Mouse (Mus musculus) gastrocnemius, postnatal 36 days (tissue): ENCODE data around the gene Ext2. TPM values are rescaled to one million over a fixed set of nuclear protein-coding genes. Genes with fewer than 3 reads are reported as not detected.
A peak's percentile ranks its signal among the peaks of the same experiment; 100 is the strongest.

Experiments used
- DNase-seq, 2 experiments: peaks; one replicate each; pipeline ENCODE4 v3.0.0; 2022
- intact Hi-C: fragments of 180-260 bp; cut with DNase I; formaldehyde crosslinking; loops from one replicate; pipeline ENCODE4 v1.15.1; 2025
- total RNA-seq, 2 experiments: library from RNA; stranded (reverse); gene quantifications; 2 replicates each; pipeline ENCODE4 v1.2.3; 2021

The Ext2 gene
- total RNA-seq, 2 experiments from 2014 or later = 32.8 to 35.2 TPM

DNA sequence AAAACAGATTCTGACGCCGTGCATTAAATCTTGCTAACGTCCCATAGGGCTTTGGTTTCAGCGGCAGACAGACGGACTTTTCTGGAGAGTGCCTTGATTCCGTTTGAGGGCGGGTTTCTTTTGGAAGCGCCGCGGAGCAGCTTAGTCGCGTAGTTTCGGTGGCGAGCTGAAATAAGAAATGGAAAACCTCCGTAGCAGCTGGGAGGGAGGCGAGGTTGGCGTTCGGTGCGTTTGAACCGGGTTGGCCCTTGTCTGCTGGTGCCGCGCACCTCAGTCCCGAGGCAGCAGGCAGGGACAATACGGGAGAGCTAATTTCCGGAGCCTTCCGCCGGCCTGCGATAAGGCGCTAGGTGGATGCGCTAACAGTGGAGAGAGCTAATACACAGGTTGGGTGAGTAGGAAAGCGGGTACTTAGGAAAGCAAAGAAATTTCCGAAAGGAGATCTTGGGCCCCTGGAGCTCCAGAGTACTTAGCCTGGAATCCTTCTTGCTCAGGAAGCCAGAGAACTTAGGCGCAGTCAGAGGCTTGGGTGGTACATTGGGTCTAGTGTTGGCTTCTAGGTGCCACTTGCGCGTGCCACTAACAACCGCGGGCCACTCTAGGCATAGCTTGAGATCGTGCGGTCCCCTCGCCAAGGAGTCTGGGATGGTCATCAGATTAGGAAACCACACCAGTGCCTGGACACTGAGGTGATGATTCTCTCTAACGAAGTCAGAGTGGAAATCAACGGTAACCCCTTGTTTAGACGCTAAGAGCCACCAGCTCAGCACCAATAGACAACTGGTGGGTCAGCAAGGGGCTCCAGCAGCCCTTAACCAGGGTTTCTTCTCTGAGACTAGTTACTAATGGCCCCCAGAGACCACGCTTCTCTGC lies 175.1 kb downstream of the Ext2 start:
- intact Hi-C loops = no loop called here

DNA sequence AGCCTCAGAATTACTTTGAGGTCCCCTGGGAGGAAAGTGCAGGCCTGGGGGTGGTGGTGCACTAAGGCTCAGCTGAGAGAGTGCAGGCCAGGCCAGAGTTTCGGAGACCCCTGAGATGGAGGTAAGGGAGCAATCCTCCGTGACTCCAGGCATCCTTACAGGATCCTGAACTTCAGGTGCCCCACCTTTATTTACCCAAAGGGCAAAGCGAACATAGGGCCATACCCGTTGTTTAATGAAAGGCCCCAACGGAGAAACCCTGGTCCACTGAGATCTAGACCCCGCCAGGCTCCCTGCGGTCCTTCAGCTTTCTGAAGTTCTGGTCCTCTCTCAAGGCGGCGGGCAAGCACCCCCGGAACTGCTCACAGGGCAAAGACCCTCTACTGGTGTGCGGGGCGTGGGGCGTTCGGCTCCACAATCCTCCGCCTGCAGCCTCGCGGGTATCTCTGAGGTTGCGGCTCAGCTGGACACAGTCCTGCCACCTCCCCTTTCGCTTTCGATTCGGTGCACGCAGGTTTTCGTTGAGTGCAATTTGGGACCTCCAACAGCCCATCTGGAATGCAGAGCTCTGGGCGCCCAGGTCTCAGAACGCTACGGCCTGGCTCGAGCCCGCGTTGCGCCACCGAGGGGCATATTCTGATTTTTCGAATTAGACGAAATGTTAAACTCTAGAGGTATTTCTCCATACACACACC lies 176.6 kb downstream of the Ext2 start:
- intact Hi-C loops = no loop called here

More for the DNA sequence above, 175.1 kb downstream of the Ext2 start:
- peak in 1 of 2 experiments; percentile 40 for DNase-seq

DNA sequence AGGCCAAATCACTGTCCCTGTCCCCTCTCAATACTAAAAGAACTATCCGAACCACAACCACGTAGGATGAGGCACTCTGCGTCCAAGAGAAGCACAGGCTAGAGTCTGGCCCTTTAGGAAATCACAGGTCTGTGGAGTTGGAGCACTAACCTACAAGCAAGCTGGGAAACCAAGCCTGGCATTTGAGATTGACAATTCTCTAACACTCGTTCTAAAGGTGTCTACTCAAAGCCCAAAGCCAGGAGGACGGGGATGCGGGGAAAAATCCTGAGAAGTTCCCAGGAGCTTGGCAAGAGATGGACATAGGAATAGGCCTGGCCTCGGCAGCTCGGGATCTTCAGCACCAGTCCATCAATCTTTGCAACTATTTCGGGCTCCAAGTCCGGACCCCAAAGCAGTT lies 177.2 kb downstream of the Ext2 start:
- intact Hi-C loops = no loop called here

More for the DNA sequence above, 176.6 kb downstream of the Ext2 start:
- DNase-seq = no peak

GRCm38 (mm10) chr2:93644731-93645130 lies 177.6 kb downstream of the Ext2 start:
- no peak for DNase-seq
- intact Hi-C loops = no loop called here

More for the DNA sequence above, 177.2 kb downstream of the Ext2 start:
- no peak for DNase-seq

DNA sequence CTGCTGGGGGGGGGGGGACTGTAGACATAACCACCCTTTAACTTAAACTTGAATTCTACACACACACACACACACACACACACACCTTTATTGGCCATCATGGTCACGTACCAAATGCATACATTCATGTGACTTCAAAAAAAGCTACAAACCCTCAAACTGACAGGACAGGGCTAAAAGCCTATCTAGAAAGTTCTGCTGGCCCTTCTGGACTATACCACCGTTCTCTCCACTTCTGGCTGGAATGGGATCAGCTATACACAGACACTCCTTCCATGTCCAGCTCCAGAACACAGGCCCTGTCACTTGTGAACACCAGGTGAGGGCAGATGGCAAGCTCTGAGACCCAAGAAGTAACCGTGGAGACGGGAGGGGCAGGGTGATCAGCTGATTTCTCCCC lies 178.1 kb downstream of the Ext2 start:
- no peak for DNase-seq
- intact Hi-C loops = no loop called here

- no peak for DNase-seq
- intact Hi-C loops = no loop called here
Measured at GRCm38 (mm10) chr2:93643403-93643780, 179.0 kb downstream of the Ext2 start.

DNA sequence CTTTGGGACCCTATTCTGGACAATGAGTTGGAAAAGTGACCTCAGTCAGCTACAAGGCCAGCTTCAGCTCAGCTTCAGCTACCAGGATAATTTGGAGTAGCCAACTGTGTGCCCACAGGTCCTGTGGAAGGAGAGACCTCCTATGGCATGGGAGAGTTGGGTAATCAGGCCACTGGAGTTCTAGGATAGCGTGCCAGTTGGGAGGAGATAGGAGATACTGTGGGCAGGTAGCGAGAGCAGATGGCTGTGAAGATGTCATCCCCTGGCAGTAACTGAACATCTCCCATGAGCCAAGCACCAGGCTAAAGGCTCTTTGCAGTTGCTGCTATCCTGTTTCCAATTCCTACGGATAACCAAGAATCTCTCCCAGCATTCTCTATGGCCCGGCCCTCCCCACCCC lies 187.8 kb downstream of the Ext2 start:
- DNase-seq = no peak

GRCm38 (mm10) chr2:93624665-93625408 lies 197.5 kb downstream of the Ext2 start:
- DNase-seq = no peak
- intact Hi-C loops = no loop called here

More for the DNA sequence above, 187.8 kb downstream of the Ext2 start:
- intact Hi-C loops = no loop called here

DNA sequence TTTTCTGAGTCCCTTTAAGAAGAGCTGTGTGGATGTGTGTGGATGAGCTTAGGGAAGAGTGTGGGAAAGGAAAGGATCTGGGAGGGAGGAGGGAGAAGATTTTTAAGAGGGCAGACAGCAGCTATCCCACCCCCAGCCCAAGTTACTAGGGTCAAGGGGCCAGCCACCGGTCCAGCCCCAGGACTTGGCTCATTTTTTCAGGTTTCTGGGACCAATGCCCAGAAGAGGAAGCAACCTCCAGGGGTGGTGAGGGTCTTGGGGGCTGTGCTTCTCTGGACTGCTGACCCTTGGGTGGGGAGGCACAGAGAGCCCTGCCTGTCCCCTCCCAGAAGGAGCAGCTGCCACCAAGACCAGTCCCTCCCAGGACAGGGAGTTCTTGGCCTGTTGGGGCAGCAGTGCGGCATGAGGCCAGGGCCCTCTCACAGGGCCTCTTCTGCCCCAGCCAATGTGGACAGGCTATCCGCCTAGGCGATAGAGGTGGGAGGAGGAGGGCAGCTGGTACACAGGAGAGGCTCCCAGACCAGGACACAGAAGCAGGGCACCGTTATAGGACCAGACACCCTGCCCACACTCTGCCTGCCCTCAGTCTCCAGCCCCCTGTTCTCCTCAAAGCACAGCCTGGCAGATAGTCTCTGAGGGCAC lies 203.0 kb downstream of the Ext2 start:
- intact Hi-C loops = no loop called here

DNA sequence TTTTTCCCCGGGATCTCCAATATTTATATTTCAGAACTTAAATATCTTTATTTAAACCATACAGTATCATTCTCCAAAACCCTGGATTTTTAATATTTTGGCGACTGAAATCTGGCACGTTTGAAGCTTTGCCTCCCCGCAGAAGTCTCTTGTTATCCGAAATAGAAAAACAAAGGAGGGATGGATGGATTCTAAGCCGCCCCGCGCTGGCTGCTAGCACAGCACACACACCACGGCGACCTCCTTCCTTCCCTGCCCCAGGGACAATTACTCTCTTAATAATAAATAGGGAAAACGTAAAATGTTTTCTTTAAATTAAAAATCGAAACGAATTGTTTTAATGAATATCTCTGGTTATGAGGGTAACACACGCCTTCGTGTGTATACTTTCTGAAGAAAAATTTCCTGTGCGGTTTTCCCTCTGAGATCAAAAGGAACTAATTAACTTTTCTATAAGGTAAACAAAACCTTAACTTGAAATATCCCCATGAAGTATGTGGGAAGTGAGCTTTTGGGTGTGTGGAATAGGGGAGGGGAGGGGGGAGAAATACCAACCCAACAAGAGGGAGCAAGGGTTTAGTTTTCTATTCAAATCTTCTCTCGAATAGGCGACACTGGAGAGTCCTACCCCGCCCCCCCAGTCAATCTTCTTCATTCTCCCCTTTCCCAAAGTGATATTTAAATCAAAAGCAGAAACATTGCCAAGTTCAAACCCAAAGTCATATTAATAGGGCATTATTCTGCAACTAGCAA lies 203.7 kb downstream of the Ext2 start:
- intact Hi-C loops = no loop called here

More for the DNA sequence above, 203.0 kb downstream of the Ext2 start:
- DNase-seq = peak; percentile 38 to 51

DNA sequence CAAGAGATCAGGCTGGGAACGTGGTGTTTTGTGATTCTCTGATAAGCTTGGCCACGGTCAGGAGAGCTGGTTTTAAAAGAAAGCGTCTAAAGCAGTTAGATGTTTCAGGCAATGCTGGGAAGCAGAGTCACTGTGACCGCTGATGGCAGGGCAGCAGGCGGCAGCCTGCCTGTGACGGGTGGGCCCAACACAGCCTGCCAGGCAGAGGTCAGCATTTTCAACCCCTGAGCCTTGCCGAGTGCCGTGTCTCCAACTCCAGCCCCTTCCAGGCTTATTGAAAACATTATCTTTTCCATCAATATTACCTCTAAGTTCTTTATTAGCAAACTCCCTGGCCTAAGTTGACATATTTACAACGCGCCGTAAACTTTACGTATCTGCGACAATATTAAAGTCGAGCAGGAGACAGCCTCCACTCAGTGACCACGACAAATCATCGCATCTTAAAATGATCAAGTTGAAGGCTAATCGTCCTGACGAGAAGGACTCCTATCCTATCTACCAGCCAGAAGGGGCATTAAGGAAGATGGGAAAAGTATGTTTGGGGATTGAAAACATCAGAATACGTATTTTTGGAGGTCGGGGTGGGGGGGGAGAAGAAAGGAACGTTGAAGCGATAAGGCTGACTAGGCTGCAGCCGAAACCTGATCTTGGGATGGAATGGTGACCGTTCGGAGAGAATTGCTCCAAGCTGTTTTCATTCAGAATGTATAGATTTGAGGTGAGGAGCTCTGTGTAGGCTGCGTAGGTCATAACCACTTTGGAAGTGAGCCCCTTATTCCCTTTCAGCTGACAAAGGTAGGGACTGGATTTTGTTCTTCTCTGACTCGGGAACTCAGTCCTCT lies 206.3 kb downstream of the Ext2 start:
- no peak for DNase-seq
- intact Hi-C loops = no loop called here

More for the DNA sequence above, 203.7 kb downstream of the Ext2 start:
- no peak for DNase-seq

GRCm38 (mm10) chr2:93613020-93613419 lies 209.3 kb downstream of the Ext2 start:
- no peak for DNase-seq
- intact Hi-C loops = no loop called here

Other genes starting within 250 kb of the Ext2 start
- under 1 TPM; 0.15 to 0.23 TPM for gene Alx4, start 180.2 kb downstream of the Ext2 start, total RNA-seq
- gene Accs, start 27.4 kb upstream of the Ext2 start, total RNA-seq = 1 to 10 TPM; 3.2 to 4.0 TPM
- gene Accsl, start 46.6 kb upstream of the Ext2 start, total RNA-seq = not detected
- 1 to 10 TPM; 6.1 to 7.6 TPM for gene Gm13889, start 134.6 kb upstream of the Ext2 start, total RNA-seq
- gene Gm27027, start 173.8 kb upstream of the Ext2 start, total RNA-seq = under 1 TPM in 1 of 2 experiments, not detected in 1; 0.86 TPM
- 10 to 100 TPM; 52.0 to 58.1 TPM for gene Alkbh3, start 188.2 kb upstream of the Ext2 start, total RNA-seq